Mouse (Mus musculus) urinary bladder, postnatal 25 days (tissue): ENCODE results near the gene Sf3a1.

ENCODE experiments used
- DNase-seq: peaks from one replicate; pipeline ENCODE4 v3.0.0; 2022; ENCODE audit warnings: low spot score

The Sf3a1 gene

DNA sequence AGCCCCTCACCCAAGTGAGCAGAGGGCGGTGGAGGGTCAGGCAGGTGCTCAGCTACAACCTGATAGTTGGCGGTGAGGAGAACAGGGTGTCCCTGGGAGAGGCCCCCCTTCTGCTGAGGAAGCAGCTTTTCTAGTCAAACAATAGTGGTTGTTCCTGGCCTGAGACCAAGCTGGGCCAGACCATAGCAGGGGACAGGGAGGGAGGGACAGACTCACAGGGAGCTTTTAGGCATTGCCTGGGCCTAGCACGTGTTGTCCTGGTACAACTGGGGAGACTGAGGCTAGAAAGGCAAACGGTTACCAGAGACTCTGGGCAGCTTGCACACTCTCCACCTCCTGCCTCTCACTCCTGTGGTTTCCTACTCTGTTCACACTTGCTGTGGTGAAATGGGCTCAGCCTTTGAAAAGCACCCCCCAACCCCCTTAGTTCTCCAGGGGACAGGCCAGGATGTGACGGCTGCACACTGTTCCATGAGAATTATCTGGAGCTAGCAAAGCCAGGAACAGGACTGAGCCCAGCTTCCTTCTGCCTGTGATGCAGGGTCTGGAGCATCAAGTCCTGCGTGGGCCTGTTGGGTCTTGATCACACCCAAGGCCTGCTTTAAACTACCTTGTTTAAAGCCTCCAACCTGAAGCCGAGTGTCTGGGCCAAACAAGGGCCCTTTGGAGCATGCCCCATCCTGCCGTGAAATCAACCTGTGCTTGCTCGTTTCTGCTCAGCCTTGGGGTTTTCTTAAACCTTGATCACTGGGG, 56.3 kb downstream of the Sf3a1 start:
- DNase-seq = no peak

DNA sequence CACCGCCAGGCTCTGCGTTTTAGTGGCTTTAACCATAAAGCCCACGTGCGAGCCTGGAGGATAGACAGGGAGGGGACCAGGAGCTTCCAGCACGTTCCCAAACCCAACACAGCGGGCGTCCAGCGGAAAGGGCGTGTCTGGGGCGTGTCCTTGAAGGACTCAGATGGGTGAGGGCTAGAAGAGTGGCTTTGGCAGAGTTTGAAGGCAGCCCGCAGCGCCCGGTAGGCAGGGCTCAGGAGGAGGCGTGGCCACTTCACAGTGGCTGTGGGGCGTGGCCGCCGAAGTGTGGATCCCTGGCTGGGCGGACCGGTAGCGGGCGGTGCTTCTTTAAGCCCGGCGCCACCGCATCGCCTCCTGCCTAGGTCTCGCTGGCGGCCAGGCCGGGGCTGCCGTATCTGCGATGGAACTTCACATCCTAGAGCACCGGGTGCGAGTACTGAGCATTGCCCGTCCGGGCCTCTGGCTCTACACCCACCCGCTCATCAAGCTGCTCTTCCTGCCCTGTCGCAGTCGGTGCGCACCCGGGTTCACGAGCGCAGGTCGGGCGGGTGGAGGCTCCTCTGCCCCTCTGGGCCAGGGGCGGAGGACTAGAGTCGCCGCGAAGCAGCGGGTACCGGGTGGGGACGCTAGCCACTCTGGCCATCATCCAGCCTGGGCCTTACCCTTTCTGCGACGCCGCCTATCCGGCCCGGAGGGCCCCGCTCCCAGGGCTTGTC, 57.9 kb downstream of the Sf3a1 start, which contains the start of gene Castor1:
TSS of gene Castor1 (plus strand) at position 312 of the 716 bp plus-strand sequence.
- DNase-seq = peak; percentile 76

DNA sequence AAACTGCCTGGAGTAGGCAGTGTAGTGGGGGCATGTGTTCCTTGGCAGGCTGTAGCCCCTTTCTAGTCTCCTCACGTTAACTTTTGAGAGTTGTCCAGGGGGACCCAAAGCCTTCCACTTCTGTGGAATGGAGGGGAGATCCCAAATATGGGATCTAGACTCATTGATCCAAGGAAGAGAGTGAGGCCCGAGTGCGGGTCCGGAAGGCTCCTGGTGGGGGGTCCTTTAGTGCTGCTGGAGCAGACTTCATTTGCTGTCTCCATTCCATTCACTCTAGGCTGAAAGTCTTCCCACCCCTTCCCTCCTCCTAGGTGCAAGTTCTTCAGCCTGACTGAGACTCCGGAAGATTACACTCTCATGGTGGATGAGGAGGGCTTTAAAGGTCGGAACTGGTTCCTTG, 58.5 kb downstream of the Sf3a1 start:
- DNase-seq = no peak

DNA sequence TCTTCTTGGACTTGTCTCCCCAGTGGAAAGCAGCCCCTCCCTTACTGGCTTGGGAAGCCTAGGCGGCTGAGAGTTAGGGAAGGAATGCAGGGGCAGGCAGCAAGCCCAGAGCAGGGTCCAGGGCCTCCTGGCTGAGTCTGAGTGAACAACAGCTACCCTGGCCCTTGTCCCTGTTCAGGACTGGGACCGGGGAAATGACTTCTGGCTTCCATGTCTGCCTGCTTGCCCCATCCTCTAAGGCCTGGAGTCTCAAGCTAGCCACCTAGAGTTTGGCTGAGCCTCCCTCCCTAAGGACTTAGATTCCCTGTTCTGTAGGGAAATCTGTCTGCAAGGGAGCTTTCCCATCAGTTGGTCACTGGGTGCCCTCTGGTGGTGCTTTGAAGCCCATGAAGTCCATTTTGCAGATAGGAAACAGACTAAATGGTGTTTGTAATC, 59.2 kb downstream of the Sf3a1 start:
- DNase-seq = peak; percentile 55

DNA sequence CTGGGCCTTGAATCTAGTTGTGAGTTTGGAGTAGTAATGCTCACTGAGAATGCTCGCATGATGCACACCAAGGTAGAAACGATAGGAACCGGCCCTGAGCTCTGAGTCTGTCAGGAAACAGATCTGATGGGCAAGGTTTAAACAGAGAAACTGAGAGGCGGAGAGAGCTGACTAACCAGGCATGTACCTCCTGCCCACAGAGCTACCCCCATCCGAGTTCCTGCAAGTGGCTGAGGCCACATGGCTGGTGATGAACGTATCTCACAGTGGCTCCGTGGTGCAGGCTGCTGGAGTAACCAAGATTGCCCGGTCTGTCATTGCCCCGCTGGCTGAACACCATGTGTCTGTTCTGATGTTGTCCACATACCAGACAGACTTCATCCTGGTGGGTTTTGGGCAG, 59.8 kb downstream of the Sf3a1 start:
- no peak for DNase-seq

DNA sequence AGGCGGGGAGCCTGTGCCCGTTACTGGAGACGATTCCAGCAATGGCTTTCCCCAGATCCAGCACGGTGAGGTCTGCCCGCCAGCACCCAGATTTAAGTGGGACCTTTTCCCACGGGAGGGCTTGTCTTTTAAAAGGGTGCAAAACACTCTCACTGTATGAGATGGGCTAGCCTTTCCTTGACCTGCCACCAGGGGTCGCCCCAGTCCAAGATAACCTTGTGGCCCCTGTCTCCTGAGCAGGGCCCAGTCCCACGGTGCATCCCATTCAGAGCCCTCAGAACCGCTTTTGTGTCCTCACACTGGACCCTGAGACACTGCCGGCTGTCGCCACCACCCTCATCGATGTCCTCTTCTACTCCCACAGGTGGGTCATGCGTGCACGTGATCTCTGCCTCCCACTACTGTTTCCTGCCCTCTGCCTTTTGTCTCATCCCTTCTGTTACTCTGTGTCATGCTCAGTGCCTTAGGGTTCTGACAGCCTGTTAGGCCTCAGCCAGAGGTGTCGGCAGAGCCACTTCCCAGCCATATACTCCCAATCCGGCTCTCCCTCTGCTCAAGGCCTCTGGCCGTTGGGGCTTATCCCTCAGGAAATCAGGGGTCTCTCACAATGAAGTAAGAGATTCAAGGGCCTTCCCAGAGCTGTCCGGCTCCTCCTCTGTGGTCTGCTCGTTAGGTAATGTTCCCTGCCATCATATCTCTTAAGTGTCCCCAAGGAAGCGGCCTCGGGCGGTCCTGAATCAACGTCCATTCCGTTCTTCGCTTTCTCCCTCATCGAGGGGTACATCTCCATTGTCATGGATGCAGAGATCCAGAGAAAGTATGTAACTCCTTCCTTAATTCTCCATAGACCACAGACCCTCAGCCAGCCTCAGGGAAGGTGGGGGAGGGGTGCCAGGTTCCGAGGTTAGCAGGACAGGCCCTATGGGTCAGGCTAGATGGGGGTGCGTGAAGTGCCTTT, 60.6 kb downstream of the Sf3a1 start:
- peak; percentile 79 for DNase-seq

DNA sequence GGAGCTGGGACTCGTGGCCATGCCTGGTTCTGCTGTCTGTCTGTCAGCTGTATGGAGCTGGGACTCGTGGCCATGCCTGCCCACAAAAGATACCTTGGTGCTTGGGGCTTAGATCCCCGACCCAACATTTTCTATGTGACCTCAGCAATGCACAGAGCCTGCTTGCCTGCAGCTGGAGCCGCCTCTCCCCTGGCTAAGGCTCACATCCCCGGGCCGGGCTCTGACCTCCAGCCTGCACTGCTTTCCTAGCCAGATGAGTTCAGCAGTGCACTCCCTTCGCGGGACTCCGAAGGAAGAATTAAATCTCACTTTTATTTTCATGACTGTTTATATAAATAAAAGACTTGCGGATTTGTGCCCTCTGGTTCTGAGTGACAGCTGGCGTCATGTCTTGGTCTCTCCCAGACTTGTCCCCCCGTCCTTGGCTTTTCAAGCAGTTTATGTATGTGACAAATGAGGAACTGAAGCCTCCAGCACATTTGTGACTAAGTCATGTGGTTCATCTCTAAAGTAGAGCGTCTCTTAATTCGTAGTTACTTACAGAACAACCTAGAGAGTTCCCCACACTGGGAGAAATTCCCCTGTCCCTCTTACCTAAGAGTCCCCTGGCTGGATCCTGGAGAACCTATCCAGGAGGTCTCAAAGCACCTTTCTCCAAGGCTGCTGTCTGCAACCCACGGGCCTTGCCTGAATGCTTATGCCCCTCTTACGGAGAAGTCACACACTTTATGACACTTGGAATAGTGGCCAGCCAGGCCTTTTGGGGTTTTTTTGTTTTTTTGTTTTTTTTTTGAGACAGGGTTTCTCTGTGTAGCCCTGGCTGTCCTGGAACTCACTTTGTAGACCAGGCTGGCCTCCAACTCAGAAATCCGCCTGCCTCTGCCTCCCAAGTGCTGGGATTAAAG, 62.1 kb downstream of the Sf3a1 start:
- no peak for DNase-seq

DNA sequence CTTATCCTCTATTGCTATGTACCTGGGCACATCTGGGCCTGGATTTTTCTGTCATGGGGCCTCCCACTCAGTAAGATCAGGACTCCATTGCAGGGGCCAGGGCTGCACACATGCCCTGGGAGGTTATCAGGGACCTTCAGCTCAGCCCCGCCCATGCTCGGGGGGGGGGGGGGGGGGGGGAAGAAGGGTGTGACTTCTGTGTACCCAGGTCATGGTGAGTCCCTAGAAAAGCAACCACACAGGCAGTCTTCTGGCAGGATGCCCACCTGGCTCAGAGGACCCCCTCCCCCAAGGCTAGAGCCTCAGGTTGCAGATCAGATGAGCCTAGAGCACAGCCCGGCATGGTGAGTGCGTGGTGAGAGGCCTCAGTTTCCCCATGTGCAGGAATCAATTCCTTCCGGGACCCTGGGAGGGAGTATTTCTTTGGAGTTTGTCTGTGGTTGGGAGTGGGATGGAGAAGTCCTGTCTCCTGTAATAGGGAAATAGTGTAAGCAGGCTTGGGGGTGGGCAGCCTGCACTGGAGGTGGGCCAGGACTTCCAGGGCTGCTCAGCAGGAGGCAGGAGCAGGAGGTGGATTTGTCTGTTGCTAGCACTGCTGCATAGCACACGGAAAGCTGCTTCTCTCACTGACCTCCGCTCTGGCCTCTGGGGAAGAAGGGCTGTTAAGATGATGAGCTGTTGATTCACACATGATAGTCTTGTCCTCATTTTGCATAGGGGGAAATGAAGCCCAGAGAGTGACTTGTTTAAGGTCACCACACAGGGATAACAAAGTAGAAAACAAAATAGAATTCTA, 63.4 kb downstream of the Sf3a1 start:
- no peak for DNase-seq

DNA sequence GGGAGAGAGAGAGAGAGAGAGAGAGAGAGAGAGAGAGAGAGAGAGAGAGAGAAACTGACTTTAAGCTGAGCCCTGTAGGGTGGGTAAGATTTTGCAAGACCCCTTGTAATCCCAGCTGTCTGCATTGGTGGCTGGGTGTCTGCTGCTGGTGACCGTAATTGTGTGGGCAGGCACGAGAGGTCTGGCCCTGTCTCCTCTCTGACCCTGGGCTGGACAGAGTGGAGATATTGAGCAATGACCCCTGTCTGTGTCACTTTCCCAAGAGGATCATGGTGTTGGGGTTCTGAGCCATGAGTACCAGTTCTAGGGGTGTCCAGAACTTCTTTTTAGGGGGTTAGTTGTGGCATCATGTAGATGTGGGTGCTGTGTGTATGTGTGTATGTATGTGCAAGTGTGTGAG, 64.1 kb downstream of the Sf3a1 start:
- DNase-seq = no peak

DNA sequence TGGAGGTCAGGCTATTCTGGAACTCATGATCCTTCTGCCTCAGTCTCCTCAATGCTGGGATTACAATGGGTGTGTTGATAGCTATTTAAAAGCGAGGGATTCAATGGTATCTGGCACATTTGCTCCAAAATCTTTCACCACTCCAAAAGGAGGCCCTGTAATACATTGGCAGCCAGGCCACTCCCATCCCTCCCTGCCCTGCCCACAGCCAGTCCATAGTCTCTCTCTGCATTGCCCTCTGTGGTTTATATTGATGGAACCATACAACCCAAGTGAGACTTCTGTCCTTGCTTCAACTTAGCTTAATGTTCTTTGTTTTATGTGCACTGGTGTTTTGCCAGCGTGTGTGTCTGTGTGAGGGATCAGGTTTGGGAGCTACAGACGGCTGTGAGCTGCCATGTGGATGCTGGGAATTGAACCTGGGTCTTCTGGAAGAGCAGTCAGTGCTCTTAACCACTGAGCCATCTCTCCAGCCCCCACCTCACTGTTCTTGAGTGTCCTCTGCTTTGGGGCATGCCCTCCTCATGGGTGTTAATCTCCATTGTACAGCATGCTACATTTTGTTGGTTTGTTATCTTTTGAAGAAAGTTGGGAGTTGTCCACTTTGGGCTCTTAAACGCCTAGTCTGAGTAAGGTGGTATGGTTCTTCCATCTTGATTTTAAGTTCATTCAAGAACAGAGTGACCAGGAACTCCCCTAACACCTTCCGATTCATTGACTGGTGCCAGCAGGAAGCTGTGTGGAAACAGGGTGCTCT, 66.6 kb downstream of the Sf3a1 start:
- no peak for DNase-seq

DNA sequence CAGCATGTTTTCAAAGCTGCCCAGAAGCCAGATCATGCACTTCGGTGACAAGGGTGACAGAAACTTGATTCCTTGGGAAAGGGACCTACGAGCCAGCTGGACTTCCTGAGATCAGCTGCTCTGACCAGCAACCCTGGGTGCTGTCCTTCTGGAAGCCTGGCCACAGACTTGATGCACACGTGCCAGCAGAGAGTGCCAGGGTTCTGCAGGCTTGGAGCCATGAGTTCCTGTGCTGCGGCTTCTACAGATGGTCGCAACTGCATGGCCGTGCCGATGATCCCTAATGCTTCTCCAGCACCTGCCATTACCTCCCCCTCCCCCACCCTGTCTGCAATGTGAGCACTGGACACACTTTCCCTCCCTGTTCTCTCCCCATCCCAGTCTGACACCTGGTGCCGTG, 68.3 kb downstream of the Sf3a1 start:
- DNase-seq = no peak

DNA sequence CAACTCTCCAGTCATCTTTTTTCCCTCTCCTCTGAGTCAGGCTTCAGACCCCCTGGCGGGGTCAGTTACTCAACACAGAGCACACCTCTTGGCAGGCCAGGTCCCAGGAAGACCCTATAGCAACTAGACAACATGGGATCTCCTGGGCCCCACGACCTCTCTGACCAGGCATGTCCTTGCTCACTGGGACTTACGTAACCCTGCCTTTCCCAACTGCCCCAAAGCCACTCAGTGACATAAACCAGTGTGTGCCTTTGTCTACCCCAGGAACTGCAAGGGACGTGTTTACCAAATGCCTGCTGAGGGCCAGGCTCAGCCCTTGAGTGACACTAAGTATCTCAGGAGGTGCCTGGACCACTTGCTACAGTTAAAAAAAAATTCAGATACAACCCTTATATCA, 69.7 kb downstream of the Sf3a1 start:
- DNase-seq = no peak

DNA sequence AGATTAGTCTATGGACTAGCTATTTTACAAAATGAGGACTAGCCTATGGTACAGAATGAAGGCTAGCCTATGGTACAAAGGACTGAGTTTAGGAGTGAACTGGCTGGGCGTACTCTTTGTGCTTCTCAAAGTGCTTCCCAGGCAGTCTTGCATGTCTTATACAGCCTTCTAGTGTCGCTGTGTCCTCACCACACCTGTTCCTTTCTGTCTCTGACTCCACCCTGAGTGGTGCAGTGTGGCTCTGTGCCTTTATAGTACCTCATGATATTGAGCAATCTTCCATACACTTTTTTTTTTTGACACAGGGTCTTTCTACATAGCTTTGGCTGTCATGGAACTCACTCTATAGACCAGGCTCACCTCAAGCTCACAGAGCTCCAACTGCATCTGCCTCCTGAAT, 71.3 kb downstream of the Sf3a1 start:
- no peak for DNase-seq
